Comparison of ENCODE assay signal across 9 mouse cellular contexts in the genomic region with DNA sequence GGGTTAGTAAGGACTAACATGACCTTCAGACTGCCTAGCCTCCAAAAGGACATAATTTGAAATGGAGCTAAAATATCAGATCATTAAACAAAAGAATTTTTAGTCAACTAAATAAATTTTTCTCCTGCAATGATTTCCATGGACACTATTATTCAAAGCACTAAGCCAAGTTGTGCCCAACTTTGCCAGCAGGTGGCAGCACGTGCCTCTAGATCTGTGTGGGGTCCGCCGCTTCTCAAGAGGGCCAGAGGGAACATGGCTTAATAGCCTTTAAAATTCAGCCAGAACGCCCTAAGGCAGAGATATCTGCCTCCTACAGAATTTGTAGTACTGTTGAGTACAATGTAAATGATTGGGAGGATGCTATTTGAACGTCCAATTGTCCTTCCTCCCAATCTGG.
DNase-seq lines count a peak whose midpoint lies in the region; ATAC-seq and TF ChIP-seq lines count a peak whose summit lies in the region.
"Had no signal": no experiment of that assay in that cellular context is flagged by ENCODE, and none has a peak within 500 bp of the region (broad histone marks: within the 10 kb centered on the region; RNA-seq: fewer than 3 reads in every experiment).

No protein-coding gene starts in this region.

- no peak overlapping the region for H3K4me3 ChIP-seq in liver, postnatal 0 days (ENCODE audit: low read depth, low read length)
- H3K4me3 ChIP-seq: heart, embryonic 13.5 days had no signal

- no peaks in the 10 kb centered on the region for H3K9me3 ChIP-seq in liver, postnatal 0 days (ENCODE audit: low read length)
- H3K9me3 ChIP-seq: heart, embryonic 13.5 days had no signal

- peaks cover 9% of the 10 kb centered on the region; the same call in 1 of the 2 replicates for H3K4me1 ChIP-seq in liver, postnatal 0 days (ENCODE audit: insufficient read depth)

- peak; percentile 45; the same call in 1 of the 2 replicates for ATAC-seq in common myeloid progenitor, adult 5-6 weeks (replicated peaks; ENCODE audit: low read depth, poor library complexity, severe bottlenecking)
- no peak for ATAC-seq in liver, postnatal 0 days
- ATAC-seq in neutrophil, adult 5-6 weeks (ENCODE audit: extremely low read depth, insufficient number of reproducible peaks, low FRiP score, poor library complexity, severe bottlenecking) = peak; percentile 57

- TF ChIP-seq CTCF in liver, postnatal 0 days (IDR thresholded peaks at IDR 0.05; ENCODE audit: low read depth) = peak; percentile 81

- 0 out of 2 replicates have a peak, but pooled peaks cover 4% of the 10 kb centered on the region for H3K27me3 ChIP-seq in liver, postnatal 0 days (ENCODE audit: insufficient read depth, low read length)

- no peak overlapping the region for H3K9ac ChIP-seq in liver, postnatal 0 days (replicated peaks)
- H3K9ac ChIP-seq: heart, embryonic 13.5 days had no signal

- WGBS in liver, postnatal 0 days (ENCODE audit: insufficient replicate concordance) = 12% methylated on average over 5 of the region's 5 CpGs

- peak; percentile 74 for DNase-seq in A20 (ENCODE audit: low read depth, low spot score)
- peak; percentile 67 for DNase-seq in R1 (ENCODE audit: low read depth, low spot score)
- peak; percentile 53 to 74 for DNase-seq in gastrocnemius, postnatal 4 days (ENCODE audit: low spot score in 2 of 2)
- DNase-seq in kidney, postnatal 4 days = peak; percentile 91
- DNase-seq in liver, postnatal 0 days = peak; percentile 75
- DNase-seq in thymus, postnatal 0 days (ENCODE audit: low spot score) = peak; percentile 70

- no peak overlapping the region for H3K27ac ChIP-seq in liver, postnatal 0 days (ENCODE audit: low read depth)
- H3K27ac ChIP-seq: heart, embryonic 13.5 days had no signal

- no peak for TF ChIP-seq EP300 in liver, postnatal 0 days (IDR thresholded peaks at IDR 0.05; ENCODE audit: low read depth)

- no peaks in the 10 kb centered on the region for H3K36me3 ChIP-seq in liver, postnatal 0 days (replicated peaks; ENCODE audit: insufficient read depth, low read length)
- H3K36me3 ChIP-seq: heart, embryonic 13.5 days had no signal

- no peak overlapping the region for H3K4me2 ChIP-seq in liver, postnatal 0 days (ENCODE audit: low read depth, low read length)
- H3K4me2 ChIP-seq: heart, embryonic 13.5 days had no signal
